Mouse (Mus musculus) myocyte (in vitro differentiated cells): Measurements from ENCODE around the gene Cgrrf1.

ENCODE experiments used
- E2F4 ChIP-seq: IDR thresholded peaks from one replicate; pipeline ENCODE4 v1.6.1; 2011; ENCODE audit warnings: mild to moderate bottlenecking, control low read depth, moderate library complexity; ENCODE audit not compliant: insufficient read depth
- MYOD1 ChIP-seq, 3 experiments: IDR thresholded peaks; one replicate each; pipeline ENCODE4 v1.6.1; 2011; ENCODE audit warnings: control low read depth in 2 of 3, low read depth in 2 of 3, mild to moderate bottlenecking in 2 of 3, moderate library complexity in 1 of 3; ENCODE audit not compliant: insufficient read length in 2 of 3, control insufficient read depth in 1 of 3
- MYOG ChIP-seq, 3 experiments: IDR thresholded peaks; one replicate each; pipeline ENCODE4 v1.6.1; 2011; ENCODE audit warnings: control low read depth in 2 of 3, low read depth in 2 of 3, mild to moderate bottlenecking in 2 of 3; ENCODE audit not compliant: insufficient read length in 2 of 3, control insufficient read depth in 1 of 3, insufficient read depth in 1 of 3
- POLR2A ChIP-seq: IDR thresholded peaks from one replicate; pipeline ENCODE4 v1.6.1; 2011; ENCODE audit warnings: low read depth, mild to moderate bottlenecking, control low read depth, moderate library complexity; ENCODE audit not compliant: insufficient read length
- POLR2AphosphoS2 ChIP-seq: IDR thresholded peaks from one replicate; pipeline ENCODE4 v1.6.1; 2011; ENCODE audit warnings: low read depth, control low read depth; ENCODE audit not compliant: insufficient read length
- REST ChIP-seq: IDR thresholded peaks from one replicate; pipeline ENCODE4 v1.6.1; 2011; ENCODE audit warnings: mild to moderate bottlenecking, control low read depth, moderate library complexity; ENCODE audit not compliant: insufficient read depth, insufficient read length
- USF1 ChIP-seq: IDR thresholded peaks from one replicate; pipeline ENCODE4 v1.6.1; 2011; ENCODE audit warnings: low read depth, mild to moderate bottlenecking, control low read depth, moderate library complexity

- TF ChIP-seq USF1 (no peak), MYOG (IDR thresholded peaks at IDR 0.05; ENCODE audit: control insufficient read depth in 1 of 3, insufficient read depth in 1 of 3, insufficient read length in 2 of 3, low read depth in 2 of 3) (peak in 2 of 3 experiments; percentile 12 to 36), E2F4 (no peak), POLR2A (peak; percentile 14), MYOD1 (IDR thresholded peaks at IDR 0.05; ENCODE audit: control insufficient read depth in 1 of 3, insufficient read length in 2 of 3, low read depth in 2 of 3) (no peak), REST (no peak), POLR2AphosphoS2 (no peak)
Measured at GRCm38 (mm10) chr14:46885891-46886301, 54.0 kb downstream of the Cgrrf1 start.
